Mouse (Mus musculus) T-cell, adult 66 days (primary cell): ENCODE data around the gene Slfnl1. TPM values are rescaled to one million over a fixed set of nuclear protein-coding genes. Genes with fewer than 3 reads are reported as not detected.

Experiments used
- total RNA-seq, 2 experiments: library from RNA; stranded (reverse); gene quantifications; 3 replicates in 1 of 2; 4 replicates in 1 of 2; pipeline ENCODE4 v1.2.4; 2023

The Slfnl1 gene
- total RNA-seq = 1 to 10 TPM in 1 of 2 experiments, under 1 TPM in 1; 0.32 to 1.4 TPM

DNA sequence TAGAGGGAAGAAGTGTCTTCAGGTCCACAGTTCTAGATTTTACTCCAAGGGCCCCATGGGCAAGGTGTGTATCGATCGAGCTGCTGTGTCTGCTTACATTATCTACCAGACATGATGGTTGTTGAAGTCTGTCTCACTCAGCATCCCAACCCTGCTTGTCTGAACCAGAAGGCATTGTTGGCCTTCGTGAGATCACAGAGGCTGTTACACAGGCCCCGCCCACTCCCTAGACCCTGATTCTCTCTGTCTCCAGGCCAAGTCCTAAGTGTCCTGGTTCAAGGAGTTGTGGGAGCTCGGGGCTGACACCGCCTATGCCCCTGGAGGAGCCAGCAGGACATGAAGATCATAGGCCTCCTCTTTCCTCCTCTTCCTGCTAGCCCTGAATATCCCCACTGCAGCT, at the start of gene Slfnl1:
TSS of gene Slfnl1 (plus strand) at position 246 of the 400 bp plus-strand sequence.

DNA sequence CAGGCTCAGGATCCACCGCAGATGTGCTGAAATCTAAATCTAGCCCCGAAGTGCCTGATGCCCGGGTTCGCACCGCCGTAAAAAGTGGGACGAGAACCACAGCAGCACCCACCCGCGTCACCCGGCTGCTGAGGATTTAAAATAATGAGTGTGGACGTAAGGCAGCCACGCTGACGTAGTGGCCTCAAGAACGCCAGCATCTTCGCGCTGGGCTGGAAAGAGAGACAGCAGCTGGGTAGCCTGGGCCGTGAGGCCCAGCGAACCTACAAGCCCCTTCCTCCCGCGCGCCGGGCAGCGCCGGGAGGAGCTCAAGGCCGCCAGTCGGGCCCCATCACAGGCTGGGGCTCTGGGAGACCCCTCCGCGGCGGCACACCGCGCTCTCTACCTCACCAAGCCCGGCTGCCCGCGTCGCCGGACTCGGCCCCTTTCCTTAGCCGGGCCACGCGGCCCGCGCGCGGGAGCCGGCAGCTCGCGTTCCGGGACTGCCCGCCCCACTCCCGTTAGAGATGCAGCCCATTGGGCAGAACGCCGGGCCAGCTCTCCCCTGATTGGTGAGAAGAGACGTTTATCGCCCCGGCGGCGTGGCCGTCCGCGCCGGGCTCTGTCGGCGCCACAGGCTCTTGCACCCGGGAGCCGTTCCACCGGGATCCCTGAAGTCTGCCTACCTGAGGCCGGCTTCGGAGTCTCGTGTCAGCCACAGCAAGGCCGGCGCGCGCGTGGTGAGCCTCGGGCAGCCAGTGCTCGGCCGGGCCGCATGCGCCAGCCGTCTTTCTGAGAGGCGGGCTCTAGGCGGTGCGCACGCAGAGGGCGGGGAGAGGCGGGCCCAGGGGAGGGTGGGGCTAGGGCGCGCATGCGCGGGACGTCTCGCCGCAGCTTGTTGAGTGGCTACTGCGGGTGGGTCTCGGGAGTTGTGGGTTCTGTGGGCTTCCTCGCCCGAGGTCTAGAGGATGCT, 37.7 kb downstream of the Slfnl1 start, which contains the start of gene Ctps:
TSS of gene Ctps (minus strand) at position 791 of the 952 bp plus-strand sequence.

Other genes starting within 250 kb of the Slfnl1 start
- not detected for gene Foxo6, start 244.9 kb upstream of the Slfnl1 start, total RNA-seq
- gene Scmh1, start 127.0 kb upstream of the Slfnl1 start, total RNA-seq = 10 to 100 TPM; 17.7 to 31.7 TPM
- gene Ctps, start 38.0 kb downstream of the Slfnl1 start, total RNA-seq = 10 to 100 TPM; 19.6 to 20.5 TPM
- not detected for gene Gm8439, start 56.5 kb downstream of the Slfnl1 start, total RNA-seq
- 1 to 10 TPM; 1.0 to 1.1 TPM for gene Cited4, start 134.3 kb downstream of the Slfnl1 start, total RNA-seq
- gene Kcnq4, start 216.4 kb downstream of the Slfnl1 start, total RNA-seq = not detected